Mouse (Mus musculus) ovary, postnatal 10 days (tissue): ENCODE results near the gene Itgb6.

ENCODE experiments used
- DNase-seq: peaks from one replicate; pipeline ENCODE4 v3.0.0; 2022; ENCODE audit warnings: low spot score

Gene Itgb6

DNA sequence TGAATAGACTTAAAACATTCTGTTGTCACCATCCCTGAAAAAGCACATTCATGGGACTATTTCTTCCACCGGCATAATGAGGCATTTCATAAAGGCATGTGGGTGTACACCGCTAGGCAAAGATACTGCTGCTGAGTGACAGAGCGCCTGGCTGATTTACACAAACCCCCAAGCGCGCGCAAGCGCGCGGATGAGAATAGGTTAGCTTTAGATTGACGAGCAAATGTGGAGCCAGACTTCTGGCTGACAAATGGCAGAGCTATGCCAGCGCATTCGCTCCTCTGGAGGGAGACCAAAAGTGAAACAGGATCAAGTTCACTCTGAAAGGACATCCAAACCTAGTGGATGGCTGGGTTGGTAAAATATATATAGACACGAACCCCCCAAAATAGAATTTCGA lies at the start of gene Itgb6:
TSS of gene Itgb6 (minus strand) at position 130 of the 400 bp plus-strand sequence.
- DNase-seq: no peak

DNA sequence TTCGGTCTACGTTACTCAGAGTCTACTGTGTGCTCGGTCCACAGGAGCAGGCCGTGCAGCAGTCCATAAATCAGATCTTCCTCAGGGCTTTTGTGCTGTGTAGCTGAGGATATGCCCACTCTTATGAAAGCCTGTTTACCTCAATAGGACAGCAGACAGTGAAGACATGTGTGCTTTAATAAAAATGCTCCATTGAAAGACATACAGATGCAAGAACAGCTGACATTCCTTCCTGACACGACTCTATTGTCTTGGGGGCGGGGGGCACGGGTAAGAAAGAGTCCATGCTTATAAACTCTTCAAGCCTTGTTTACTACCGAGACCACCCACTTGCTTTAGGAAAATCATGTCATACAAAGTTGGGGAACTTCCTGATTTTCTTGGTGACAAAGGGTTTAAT lies 44.0 kb upstream of the Itgb6 start:
- no peak for DNase-seq

DNA sequence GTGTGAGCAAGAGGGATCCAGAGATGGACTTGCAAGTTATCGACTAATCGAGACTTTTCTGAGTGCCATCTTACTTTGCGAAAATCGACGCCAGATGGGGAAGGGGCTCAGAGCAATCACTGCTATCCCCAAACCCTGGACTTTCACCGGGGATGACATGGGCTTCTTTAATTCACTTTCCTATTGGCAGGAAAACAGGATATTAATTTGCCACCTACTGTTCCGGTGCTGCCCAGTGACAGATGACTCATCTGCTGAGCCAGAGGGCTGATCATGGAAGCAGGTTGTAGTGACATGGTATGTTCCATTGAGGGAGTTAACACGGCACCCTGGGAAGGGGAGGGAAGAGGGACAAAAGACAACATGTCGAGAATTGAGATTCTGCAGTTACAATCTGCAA lies 33.8 kb upstream of the Itgb6 start:
- DNase-seq: no peak

DNA sequence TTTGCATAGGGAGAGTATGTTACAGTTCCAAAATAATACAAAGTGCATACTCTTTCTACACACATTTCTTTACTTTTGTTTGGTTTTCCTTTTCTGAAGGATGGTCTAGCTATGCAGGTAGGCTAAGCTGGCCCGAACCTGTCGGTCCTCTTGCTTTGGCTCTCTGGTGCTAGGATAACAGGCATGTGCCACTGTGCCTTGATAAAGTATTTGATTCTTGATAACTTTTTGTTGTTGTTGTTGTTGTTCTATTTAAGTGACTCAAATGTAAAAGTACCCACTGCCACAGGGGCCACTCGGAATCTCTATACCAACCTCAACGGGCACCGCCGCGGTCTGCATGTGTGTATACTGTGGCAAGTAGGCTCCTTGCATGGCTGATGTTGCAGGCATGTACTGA lies 32.7 kb upstream of the Itgb6 start:
- DNase-seq: no peak

DNA sequence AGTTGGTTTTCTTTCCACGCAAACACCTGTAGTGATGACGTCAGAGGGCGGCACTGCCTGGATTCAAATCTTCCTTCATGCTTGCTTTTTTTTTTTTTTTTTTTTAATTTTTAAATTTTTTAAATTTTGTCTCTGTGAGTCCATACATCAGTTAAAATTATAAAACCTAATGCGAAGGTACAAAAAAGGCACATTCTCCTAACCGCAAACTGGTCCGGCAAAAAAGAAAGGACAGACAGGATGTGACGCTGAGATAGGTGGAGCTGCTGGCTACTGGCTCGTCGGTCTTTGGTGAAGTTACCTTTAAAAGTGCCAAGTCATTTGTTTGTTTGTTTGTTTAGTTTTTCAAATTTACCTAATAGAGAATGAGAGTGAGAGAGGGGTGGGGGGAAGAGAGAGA lies 28.8 kb upstream of the Itgb6 start:
- DNase-seq: no peak

DNA sequence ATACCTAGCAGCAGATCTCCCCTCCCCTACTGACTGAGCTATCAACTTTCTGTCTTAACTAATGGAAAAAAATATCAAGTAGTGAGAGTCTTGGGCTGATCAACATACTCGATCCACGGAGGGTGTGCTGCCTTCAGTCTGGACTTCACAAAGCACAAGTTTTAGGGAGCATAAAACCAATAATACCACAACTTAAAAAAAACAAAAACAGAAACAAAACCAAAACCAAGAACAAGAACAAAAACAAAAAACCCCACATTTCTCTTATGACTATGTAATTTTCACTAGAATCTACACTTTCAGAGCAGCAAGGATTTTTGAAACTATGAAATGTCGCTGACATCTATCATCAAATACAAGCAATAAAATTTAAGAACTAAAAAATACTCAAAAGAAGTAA lies 28.1 kb upstream of the Itgb6 start:
- DNase-seq: no peak

DNA sequence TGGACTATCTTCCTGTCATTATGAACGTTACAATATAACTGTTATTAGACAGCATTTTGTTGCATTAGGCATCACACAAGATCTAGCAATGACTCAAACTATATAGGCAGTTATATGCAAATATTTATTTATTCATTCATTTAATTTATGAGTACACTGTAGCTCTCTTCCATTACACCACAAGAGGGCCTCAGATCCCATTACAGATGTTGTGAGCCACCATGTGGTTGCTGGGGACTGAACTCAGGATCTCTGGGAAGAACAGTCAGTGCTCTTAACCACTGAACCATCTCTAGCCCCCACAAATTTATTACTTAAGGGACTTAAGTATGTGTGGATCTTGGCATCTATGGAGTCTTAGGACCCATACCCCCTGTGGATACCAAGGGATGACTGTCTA lies 26.1 kb upstream of the Itgb6 start:
- DNase-seq: no peak

DNA sequence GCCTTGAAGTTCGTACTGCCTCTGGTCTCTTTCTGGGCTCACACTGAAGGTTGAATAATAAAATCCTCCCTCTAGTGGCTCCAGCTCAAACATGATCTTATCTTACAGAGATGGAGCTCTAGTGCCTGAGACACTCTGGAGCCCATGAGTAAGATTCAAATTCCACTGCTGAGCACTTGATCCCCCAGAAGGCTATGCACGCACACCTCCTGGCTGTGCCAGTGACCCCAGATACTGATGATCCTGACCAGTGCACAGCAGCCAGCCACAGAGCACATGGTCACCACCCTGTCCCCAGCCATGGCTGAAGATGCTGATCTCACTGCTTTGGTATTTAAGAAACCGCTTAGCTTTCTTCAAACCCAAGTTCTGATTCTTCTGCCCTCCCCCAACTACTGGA lies 25.1 kb upstream of the Itgb6 start:
- DNase-seq: no peak

DNA sequence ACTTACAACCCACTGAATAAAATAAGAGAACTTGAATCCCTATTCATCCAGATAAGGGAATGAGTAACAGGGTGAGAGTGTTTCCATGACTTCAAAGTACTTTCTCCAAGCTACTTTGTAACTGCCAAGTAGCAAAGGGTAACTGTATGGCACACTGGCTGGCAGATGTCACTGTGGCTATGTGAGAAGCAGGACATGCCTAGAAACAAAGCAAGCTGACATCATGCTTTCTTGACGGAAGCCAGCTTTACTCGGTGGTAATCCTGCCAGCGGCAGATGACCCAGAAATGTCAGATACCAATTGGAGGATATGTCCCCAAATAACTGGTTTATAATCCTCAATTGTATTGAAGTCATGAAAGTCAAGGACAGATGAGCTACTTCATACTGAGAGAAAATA lies 22.2 kb upstream of the Itgb6 start:
- DNase-seq: no peak

DNA sequence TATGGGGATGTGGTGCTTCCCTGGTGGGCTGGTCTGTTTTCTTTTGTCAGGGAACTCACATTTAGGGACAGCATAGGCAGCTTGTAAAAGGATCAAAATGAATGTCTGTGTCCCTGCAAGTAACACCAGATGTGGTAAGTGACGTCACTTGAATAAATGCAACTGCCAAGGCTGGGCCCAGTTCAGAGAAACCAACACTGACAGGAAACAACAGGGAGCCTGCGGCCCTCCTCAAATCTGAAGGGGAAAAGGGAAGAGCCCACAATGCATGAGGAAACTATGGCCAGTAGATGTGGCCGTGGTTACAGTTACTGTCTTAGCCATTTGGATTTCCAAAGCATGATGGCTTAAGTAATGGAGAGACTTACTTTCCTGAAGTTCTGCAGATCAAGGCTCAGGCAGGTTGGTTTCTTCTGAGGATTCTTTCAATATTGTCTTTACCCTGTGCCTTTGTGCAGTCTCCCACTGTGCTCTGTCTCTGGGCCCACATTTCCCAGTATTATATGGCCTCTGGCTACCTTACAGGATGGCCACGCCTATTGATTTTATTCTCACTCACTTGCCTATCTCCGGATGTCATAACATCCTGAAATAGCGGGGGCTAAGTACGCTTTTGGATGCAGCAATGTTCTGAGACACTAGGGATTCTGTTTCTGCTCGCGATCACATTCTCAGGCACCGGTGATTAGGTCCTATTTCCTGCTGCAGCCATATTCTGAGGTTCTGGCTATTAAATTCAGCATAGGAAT lies 17.1 kb upstream of the Itgb6 start:
- no peak for DNase-seq

DNA sequence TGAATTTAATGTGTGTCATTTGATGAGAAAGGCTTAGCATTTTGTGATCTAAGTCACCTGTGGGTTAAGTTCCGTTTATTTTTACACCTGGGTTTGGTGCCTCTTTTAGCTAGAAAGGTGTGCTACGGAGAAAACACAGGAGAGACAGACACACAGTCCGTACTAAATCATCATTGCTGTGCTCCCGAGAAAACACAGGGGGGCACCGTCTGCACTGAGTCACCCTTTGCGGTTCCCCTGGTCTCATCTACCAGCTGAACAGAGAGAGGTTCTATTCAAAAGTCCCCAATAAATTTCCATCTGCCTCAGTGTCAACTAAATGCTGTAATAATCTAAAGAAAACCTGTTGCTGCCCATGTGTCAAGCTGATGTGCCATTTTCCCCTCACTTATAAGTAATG lies 8.5 kb upstream of the Itgb6 start:
- no peak for DNase-seq

DNA sequence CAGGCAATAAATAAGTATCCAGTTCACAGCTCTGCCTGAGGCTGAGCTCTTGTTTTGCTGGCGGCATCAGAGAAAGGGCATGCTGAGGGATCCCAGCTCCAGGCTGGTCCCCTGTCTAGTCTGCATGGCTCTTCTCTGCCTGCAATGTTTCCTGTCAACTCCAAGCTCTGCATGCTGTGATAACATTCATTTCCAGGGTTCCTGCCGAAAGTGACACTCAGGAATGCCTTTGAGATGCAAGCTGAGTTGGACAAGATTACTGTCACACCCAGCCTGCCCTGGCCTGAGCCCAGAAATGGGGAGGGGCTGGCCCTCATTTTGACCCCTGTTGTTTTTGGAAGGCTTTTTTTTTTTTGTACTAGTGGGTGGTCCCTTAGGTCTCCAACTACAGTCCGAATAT lies 7.6 kb upstream of the Itgb6 start:
- no peak for DNase-seq

DNA sequence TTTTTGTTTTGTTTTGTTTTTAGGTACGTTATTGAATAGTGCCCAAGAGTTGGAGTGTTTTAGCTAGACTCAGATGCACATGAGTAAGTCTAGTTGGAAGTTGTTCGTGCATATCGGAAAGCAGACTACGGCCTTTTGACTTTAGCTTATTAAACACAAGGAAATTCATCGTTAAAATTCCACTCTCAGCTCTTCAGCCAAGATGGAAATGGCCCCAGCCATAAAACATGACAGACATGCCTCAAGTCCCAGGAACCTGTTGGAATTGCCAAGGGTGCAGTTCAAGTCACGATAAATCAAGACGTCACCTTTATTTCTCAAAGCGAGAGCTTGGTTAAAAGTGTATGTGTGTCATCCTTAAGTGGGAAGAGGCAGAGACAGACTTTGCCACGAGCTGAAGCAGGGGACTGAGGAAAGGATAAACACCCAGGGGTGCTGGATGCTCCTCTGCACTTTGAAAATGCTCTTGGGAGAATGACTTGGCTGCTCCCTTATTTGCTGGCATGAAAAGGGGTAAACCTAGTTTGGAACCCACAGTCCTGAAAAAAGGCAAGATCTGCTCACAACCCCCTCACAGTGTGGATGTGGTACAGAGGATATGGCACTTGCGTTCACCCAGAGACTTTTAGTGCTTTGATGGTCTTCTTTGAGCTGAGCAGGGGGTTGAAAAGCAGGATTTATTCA lies 6.6 kb upstream of the Itgb6 start:
- DNase-seq: no peak

DNA sequence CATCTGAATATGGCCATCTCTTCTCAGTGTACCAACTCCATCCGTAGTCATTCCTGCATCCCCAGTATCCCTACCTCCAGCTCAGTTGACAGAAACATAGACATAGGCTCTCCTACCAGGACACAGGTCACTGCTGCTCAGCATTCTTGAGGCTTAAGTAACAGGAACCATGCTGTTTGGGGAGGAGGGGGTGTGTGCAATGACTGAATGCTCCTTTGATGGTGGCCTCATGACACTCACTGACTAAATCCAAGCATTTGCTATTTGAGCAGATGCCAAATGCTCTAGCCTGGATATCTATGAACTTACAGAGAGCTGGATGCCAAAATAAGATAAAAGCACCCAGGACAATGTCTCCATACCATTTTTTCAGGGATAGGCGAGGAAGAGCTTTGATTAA lies 2.2 kb upstream of the Itgb6 start:
- DNase-seq: no peak

DNA sequence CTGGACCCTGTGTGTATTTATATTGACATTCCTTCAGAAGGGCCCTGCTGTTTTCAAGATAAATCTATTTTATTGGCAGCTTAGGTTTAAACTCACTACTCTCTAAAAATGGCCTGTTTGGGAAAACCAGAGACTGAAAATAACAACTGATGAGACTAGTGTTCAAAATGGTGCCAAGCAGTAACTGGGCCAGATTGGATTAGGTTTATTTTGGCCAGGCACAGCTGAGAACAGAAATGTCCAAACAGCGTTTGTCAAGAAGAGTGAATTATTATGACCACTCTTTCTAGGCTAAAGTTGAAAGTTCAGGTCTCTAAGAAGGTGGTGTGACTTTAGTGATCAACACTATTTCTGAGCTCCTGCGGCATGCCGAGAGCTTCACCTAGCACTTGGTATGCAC lies 524 bp upstream of the Itgb6 start:
- DNase-seq: no peak

DNA sequence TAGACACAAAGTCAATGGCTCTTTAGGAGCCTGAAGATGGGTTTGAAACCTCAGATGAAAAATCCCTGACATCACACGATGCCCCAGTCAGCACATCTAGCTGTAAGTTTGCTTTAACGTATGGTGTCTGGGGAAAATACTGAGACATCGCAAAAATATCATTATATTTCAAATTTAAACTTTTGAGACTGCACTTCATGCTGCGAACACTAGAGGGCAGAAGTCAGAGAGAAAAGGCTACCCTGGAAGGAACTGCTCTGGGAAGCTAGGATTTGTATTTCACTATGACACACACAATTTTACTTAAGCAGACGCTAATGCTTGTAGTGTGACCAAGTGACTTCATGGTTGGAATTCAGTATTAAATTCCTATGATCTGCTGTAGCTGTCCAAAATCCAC lies 1.5 kb downstream of the Itgb6 start:
- no peak for DNase-seq

DNA sequence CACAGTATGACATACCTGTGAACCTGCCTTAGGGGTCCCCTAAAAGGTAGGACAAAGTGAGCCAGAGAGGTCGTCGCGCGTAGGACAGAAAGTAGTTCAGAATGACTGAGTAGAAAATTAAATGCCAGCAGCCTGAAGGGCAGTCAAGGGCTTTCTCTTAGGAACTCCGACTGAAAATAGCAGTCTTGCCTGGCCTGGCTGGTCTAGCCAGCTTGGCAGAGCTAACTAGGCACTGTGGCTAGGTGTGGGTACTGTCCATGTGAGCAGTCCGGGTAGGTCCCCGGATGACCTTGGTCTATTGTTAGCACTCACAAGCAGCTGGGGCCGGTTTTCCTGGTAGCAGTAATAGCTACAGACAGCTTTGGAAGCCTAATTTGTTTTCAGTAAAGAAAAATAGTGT lies 2.2 kb downstream of the Itgb6 start:
- no peak for DNase-seq

DNA sequence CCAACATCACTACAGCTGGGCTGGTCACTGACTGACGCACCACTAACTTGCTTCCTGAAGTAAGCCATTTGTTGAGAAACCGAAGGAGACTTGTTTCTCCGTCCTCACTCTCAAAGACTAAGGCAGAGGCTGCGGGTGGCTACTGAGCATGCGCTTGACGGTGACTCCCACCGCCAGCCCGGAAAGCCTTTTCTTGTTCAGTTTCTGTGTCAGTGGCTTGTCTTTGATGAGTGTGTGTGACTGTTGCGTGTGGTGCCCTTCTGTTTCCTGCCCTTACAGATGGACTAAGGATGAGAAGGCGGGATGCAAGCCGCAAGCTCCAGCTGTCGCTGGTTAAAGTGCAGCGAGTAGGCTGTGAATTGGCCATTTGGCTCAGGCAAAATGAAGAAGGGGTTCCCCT lies 5.1 kb downstream of the Itgb6 start:
- DNase-seq: no peak

DNA sequence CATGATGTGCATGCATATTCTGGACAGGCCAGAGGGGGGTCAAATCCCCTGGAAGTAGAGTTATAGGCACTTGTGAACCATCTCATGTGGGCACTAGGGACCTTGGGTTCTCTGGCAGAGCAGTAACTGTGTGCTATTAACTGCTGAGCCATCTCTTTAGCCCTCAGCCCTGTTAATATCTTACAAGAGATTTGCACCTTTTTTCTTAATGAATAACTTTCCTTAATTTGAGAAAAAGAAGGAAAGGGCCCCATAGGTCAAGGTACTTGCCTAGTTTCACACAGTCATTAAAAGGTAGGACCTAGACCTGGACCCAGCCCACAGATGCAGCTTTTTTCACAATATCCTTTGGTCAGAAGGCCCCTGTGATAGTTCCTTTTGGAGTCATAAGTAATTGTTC lies 5.9 kb downstream of the Itgb6 start:
- DNase-seq: no peak

DNA sequence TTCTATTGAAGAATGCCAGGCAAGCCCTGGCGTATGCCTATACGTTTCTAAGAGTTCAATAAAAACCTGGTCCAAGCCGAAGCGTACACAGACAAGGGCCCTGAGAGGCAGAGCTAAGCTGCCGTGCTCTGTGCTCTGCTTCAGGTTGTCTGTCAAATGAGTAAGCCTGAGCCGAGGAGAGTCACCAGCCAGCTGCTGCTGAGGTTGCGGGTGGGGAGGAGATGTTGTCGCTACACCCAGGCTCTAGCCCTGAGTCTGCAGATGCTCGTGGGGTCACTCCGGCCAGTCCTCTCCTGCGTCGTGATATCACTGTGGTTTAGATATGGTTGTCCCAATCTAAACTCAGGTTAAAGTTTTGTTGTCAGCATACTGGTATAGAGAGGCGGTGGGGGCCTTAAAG lies 6.7 kb downstream of the Itgb6 start:
- no peak for DNase-seq

DNA sequence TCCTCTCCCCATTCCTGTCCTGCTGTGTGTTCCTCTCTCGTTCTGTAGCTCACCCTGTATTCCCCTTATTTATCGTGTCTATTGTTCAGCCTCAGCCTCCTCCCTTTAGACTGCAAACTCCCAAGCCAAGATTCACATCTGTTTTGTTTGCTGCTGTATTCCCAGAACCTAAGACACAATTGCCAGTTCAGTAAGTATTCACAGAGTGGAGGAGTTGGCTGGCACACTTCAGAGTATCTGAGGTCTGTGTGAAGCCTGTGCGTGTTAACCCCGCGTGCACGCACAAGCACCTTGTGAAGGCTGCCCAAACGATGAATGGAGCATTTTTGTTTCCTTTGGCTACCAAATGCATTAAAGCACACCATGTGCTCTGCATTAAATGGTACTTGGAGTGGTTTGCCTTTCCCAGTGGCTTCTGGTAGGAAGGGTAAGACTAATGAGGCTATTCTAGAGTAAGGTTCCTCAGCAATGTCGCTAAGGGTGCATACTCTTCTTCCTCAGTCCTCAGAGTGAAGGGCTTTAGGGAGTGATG lies 7.4 kb downstream of the Itgb6 start:
- no peak for DNase-seq

DNA sequence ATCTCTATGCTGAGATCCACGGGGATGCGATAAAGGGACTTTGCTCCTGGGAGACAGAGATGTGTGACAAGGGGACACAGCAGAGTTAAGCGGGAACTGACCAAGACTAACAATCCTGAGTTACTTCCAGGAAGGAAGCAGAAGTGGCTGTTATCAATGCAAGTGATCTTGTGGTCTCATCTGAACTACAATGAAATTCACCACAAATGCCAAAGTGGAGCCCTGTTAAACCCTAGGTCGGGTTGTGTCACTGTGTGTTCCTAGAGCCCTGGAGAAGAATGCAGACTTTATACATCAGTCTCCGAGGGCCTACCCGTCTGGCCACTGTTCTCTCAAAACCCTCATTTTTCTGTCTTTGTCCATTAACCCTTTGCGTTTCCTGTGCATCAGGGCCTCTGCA lies 8.0 kb downstream of the Itgb6 start:
- no peak for DNase-seq

DNA sequence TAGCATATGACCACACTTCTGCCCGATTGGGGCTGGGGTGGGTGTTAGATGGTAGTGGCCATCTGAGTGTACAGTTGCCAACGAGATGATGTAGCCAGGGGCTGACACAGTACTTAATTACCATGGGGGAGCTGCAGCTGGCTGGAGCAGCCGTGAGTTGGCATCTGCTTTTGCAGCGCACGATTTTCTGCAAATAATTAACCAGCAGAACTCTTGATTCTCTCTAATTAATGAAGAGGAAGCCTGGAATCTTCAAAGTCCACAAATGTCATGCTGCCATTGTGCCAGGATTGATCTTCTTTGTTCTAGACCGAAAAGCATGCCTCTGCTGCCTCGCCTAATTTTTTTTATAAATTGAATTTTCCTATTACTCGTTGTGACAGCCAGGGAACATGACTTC lies 8.6 kb downstream of the Itgb6 start:
- no peak for DNase-seq

DNA sequence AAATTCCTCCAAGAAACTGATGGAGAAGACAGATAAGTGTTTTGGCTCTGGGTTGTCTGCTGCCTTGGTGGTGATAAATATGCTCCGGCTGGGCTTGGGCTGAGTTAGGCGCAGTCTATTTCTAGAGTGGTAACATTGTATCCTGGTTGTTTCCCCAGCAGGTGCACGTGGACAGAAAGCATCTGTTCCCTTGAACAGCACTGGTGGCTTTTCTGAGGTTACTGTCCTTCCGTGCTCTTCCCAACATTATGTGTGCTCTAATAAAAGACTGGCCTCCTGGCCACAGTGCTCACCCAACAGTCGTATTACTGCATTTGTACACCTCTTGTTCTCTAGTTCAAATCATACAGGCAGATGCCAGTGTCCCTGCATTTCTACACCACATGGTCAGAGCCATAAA lies 9.6 kb downstream of the Itgb6 start:
- no peak for DNase-seq
